Mouse (Mus musculus) cerebellum, postnatal 36 days (tissue): ENCODE measurements around the gene Epn2.

ENCODE experiments used
- DNase-seq, 2 experiments: peaks; one replicate each; pipeline ENCODE4 v3.0.0; 2021 to 2022; ENCODE audit warnings: mixed read lengths in 2 of 2

The Epn2 gene

DNA sequence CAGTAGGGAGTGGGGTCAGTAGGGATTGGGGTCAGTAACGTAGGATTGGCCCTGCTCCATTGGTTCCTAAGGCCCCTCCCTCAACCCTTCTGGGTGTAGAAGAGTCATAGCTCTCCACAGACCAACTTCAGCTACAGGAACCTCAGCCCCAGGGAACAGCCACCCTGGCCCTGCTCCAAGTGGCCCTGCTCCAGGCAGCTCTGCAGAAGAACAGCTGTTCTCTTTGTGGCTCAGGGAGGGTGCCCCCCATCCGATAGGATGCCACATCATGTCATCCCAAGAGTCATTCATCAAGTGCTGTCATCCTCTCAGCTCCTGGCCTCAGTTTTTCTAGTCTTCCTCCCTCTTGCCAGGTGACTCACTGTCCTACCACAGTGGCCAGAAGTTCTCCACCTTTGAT is 92.1 kb downstream of the Epn2 start:
- DNase-seq = peak in 1 of 2 experiments; percentile 33

DNA sequence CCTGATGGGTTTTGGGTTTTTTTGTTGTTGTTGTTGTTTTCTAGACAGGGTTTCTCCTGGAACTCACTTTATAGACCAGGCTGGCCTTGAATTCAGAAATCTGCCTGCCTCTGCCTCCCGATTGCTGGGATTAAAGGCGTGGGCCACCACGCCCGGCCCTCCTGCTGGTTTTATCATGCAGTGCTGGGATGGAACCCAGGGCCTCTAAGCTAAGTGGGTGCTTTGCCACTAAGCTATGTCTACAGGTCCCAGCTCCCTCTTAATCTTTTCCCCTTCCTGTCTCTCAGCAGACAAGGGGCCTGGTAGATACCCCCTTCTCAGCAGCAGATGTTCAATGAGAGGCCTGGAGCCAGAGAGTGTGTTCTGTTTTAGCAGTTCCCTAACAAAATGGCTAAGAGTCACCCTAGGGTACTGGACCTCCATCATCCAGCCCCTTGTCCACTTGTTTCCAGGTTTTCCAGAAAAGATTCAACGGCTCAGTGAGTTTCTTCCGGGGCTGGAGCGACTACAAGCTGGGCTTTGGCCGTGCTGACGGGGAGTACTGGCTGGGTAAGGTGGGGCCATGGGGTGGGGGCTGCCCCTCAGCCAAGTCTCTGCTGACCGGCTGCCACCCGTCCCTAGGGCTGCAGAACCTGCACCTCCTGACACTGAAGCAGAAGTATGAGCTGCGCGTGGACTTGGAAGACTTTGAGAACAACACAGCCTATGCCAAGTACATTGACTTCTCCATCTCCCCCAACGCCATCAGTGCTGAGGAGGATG is 92.8 kb downstream of the Epn2 start:
- DNase-seq = no peak

- DNase-seq = peak in 1 of 2 experiments; percentile 36
These were observed 93.7 kb downstream of the Epn2 start for GRCm38 (mm10) chr11:61485541-61486457.

- DNase-seq = peak; percentile 67 to 69
These were observed 94.6 kb downstream of the Epn2 start, which contains the start of gene Mfap4 for GRCm38 (mm10) chr11:61484613-61485540. Gene Mfap4, plus strand, starts transcription at chr11:61485431.

GRCm38 (mm10) chr11:61484256-61484612 is 95.3 kb downstream of the Epn2 start:
- DNase-seq = no peak

DNA sequence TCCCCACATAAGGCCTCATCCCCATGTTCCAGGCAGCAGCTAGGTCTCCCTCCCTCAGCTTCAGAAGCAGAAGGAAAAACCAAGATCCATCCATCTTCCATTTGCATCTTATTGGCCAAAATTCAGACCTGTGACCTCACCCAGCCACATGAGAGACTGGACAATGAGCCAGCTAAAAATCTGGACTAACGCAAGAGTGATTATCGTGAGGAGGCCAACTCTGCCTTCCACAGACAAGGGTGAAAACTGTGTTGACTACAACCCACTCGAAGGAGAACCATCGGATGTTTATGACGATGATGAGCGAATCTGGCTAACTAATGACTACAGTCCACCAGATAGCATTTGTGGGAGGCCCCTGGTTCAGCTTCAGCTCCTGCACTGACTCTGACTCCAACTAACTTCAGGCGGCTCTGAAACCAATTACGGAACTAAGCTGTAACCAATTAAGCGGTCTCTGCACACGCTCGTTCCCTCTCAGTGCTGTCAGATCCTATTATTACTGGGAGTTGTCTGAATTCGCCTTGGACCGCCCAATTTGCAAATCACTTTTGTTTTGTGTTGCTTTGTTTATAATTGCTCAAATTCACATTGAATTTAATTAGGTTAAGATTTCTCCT is 96.2 kb downstream of the Epn2 start:
- DNase-seq = no peak

DNA sequence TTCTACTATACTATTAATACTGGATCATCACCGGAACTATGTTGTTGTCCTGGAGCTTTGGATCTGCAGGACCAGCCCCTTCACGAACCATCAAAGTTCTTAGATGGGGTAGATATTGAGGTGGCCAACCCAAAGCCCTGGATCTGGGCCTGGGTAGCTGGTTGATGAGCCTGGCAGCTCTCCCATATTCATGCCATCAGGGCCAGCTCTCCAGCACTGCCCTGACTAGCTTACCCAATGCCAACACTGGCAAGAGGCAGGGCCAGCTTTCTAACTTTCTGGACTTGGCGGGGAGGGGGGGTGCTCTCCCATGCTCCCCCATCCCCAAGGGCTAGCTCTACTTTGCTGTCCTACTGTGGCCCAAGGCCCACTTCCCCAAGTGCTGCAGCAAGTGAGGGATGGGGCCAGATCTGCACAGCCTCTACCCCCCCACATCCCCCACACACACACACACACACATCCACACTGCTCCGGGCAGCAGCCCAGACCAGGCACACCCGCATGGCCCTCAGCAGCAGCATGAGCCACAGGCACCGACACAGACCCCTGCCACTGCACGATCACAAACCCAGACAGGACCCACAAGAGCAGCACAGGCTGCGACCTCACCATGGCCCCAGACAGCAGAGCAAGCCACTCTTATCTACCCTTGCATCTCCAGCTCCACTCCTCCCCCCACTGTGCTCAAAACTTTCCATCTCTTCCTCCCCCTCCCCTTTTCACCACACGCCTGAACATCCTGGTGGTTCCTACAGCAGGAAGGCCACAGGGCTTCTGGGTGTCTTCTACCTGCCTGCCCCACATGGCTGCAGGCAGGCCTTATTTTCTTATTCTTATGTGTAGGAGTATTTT is 98.0 kb downstream of the Epn2 start:
- DNase-seq = no peak

- no peak for DNase-seq
These were observed 100.7 kb downstream of the Epn2 start for GRCm38 (mm10) chr11:61478788-61479187.

- peak; percentile 28 to 38 for DNase-seq
These were observed 101.7 kb downstream of the Epn2 start for GRCm38 (mm10) chr11:61477566-61478508.

DNA sequence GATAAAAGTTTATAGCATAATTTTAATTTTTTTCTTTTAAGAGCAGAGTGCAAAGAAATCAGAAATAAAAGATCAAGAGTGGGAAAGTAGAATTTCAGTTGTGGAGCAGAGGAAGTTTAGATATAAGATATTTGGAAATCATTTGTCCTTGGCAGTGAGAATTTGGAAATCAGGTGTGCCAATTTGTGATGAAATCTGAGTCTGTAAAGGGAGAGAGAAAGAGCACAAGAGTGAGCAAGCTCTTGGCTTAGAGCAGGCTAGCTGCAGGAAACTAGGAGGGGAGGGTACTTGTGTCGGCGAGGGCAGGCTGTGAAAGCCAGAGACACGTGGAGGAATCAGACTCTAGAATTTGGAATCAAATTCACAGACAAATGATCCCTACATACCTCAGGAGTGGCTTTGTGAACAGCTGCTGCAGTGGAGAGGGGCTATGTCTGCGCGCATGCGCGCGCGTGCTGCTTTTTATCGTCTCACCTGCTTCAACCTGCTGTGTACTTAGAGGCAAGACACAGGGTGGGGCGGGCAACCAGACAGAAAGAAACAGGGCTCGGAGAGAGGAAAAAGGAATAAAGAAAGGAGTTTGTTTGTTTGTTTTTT is 102.6 kb downstream of the Epn2 start:
- peak; percentile 71 to 73 for DNase-seq

DNA sequence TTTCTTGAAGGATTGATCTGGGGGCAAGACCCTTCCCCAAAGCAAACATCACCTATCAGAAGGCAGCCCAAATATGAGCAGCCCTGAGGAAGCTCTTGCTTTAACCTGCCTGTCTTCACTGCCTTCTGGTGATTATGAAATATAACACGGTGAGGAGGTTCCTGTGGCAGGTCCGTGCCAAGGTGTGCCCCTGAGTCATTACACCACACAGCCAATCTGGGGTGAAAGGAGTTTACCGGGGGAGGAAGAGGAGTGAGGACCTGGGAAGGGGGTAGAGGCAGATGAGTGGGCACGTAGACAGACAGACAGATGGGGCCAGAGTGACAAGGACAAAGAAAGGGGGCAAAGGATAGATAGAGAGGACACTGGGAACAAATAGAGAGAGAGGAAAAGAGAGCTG is 105.9 kb downstream of the Epn2 start:
- no peak for DNase-seq

DNA sequence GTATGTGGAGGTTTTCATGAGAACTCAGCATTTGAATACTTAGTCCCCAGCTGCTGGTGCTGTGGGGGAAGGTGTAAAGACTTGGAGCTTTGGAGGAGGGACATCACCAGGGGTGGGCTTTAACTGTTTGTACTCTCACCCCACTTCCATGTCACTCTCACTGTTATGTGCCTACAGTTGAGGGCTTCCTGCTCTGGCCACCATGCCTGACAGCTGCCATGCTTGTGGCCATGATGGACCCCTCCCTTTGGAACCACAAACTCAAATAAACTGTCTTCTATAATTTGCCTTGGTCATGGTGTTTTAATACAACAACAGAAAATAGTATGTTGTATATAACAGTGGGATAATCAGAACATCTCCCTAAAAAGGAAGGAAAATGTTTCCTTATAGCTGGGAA is 108.6 kb downstream of the Epn2 start:
- DNase-seq = no peak

GRCm38 (mm10) chr11:61469317-61469917 is 110.1 kb downstream of the Epn2 start:
- DNase-seq = peak in 1 of 2 experiments; percentile 38

DNA sequence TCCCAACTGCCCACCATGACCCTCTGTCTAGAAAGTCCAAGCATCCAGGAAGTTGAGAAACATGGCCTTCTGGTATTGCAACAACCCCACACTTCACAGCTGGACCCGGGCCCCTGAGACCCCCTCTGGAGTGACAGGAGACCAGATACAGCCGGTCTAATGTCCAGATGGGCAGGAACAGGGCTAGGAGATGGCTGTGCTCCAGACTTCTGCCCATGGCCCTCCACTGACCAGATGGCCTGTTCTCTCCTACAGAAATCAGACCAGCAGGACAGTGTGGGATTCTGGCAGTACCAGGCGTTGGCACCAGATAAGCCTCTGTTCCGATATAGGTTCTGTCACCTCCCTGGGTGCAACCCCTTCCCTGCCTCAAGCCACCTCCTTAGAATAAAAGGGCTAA is 111.0 kb downstream of the Epn2 start:
- peak; percentile 89 to 93 for DNase-seq
